Mouse (Mus musculus): ENCODE results near the gene BC037034.

- TF ChIP-seq CTCF (IDR thresholded peaks at IDR 0.05; ENCODE audit: low read depth), result no peak
- no peak for TF ChIP-seq EP300 (IDR thresholded peaks at IDR 0.05; ENCODE audit: low read depth)
Observed at GRCm38 (mm10) chr5:138271232-138271631, 7.4 kb upstream of the BC037034 start.
